Mouse (Mus musculus) bone marrow macrophage, adult 2 months (primary cell): ENCODE data around the gene Slc1a7. TPM values are rescaled to one million over a fixed set of nuclear protein-coding genes. Genes with fewer than 3 reads are reported as not detected.

Experiments
- H3K27ac ChIP-seq: 2 replicates; pipeline ENCODE4 v1.5.1; 2012; ENCODE audit warnings: low read depth, low read length; ENCODE audit not compliant: insufficient read depth
- H3K4me1 ChIP-seq: 2 replicates; pipeline ENCODE4 v1.6.1; 2012; ENCODE audit warnings: low read length; ENCODE audit not compliant: control insufficient read depth, insufficient read depth
- H3K4me3 ChIP-seq: 2 replicates; pipeline ENCODE4 v1.5.1; 2012; ENCODE audit warnings: mild to moderate bottlenecking, low read length, moderate library complexity; ENCODE audit not compliant: insufficient read depth
- CTCF ChIP-seq: IDR thresholded peaks from 2 replicates; pipeline ENCODE4 v1.5.1; 2012; ENCODE audit warnings: low read depth, mild to moderate bottlenecking, low read length, moderate library complexity
- POLR2A ChIP-seq: IDR thresholded peaks from 2 replicates; pipeline ENCODE4 v1.6.1; 2012; ENCODE audit warnings: mild to moderate bottlenecking, low read depth, low read length, borderline replicate concordance
- polyA plus RNA-seq: library from polyadenylated mRNA; stranded (reverse); fragments of >200 nt; gene quantifications from 2 replicates; pipeline ENCODE4 v1.2.4, GENCODE M21; 2012; ENCODE audit not compliant: missing spikeins, insufficient read depth, insufficient read length

The Slc1a7 gene
- polyA plus RNA-seq, 1 experiment: not detected

DNA sequence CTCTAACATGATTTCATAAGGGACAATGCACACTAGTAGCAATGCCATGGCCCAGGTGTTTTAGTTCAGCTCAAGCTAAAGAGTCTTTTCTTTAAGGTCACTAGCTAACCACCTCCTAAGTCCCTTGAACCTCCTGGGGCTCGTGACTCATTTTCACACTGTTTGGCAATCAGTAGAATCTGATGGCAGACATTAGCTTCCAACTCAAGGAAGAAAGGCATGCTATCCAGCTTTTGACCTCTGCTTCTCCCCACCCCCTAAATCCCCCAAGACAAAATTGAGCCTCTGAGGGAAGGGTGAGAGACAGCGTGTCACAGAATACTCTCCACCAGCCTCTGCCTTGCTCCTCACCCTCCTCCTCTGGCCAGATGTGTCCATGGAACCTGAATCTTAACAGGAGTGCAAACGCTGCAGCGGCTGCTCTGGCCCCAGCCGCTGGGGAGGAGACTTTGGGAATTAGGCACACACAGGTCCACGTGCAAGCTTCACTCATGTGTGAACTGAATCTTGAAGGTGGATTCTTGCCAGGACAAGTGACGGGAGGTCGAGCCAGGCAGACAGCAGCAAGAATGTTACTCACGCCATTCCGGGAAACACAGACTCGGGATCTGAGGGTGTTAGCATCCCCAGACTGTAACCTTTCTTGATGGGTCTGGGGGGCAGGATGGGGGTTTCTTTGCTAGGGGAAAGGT, 30.7 kb downstream of the Slc1a7 start:
- TF ChIP-seq CTCF: no peak
- TF ChIP-seq POLR2A: no peak
- Histone ChIP-seq H3K27ac (no peak overlapping the region), H3K4me1 (no peaks in the 10 kb centered on the region), H3K4me3 (no peak overlapping the region)

DNA sequence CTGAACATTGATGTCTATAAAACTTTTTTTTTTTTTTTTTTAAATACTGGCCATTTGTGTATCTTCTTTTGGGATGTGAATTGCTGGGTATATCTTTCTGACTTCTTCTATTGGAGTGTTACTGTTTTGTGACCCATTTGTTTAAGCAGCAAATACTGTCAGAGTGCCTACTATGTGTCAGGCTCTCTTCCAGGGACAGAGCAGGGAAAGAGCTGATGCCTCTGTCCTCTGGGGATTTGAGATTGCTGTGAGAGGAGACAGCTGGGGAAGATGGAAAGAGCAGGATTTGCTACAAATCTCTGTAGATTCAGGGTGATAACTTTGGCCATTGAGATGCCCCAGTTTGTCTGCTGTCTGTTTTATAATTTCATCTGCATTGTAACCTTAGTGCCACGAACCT, 31.2 kb downstream of the Slc1a7 start:
- no peak overlapping the region for H3K27ac ChIP-seq

DNA sequence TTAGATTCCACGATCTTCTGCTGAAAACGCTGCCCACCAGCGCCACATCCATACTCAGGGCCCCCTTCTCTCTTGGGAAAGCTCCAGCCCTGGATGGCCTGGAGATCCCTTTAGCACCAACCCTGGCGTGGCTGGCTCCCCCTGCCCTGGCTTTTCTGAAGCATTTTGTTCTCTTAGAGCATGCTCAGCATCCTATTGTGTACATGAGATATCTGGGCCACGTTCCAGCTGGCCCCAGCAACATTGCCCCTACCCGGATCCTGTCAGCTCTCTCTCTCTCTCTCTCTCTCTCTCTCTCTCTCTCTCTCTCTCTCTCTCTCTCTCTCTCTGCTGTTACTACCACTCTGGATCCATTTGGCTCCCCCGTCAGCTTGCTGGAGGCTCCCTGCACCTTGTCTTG, 37.2 kb downstream of the Slc1a7 start:
- Histone ChIP-seq H3K27ac (no peak overlapping the region), H3K4me1 (no peaks in the 10 kb centered on the region), H3K4me3 (no peak overlapping the region)
- TF ChIP-seq CTCF: no peak
- no peak for TF ChIP-seq POLR2A

More for the DNA sequence above, 31.2 kb downstream of the Slc1a7 start:
- no peak for TF ChIP-seq CTCF
- TF ChIP-seq POLR2A: no peak
- no peaks in the 10 kb centered on the region for H3K4me1 ChIP-seq
- no peak overlapping the region for H3K4me3 ChIP-seq

DNA sequence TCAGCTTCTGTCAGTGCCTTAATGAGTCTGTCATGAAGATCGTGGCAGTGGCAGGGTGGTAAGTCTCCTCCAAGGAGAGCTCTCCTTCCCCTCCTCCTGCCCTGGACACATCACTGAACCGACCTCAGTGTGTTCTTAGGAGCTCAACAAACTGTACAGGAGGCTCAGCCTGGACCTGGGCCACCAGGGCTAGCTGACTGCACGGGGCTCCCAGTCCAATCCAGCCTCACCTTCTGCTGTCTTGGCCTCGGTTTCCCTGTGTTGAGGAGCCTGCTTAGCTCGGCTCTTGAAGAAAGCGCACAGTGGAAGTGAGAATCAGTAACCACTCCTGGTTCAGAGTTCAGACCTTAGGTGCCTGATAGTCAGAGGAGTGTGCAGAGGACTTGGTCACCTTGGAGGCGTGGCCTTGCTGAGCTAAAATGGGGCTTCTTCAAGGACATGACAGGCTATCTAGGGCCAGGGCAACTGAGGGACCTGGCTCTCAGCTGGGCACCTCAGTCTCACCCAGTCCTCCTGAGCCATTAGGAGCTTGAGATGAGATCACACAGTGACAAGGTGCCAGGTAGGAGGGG, 39.5 kb downstream of the Slc1a7 start:
- no peak overlapping the region for H3K27ac ChIP-seq
- H3K4me1 ChIP-seq: no peaks in the 10 kb centered on the region
- H3K4me3 ChIP-seq: no peak overlapping the region
- TF ChIP-seq CTCF (no peak), POLR2A (no peak)

DNA sequence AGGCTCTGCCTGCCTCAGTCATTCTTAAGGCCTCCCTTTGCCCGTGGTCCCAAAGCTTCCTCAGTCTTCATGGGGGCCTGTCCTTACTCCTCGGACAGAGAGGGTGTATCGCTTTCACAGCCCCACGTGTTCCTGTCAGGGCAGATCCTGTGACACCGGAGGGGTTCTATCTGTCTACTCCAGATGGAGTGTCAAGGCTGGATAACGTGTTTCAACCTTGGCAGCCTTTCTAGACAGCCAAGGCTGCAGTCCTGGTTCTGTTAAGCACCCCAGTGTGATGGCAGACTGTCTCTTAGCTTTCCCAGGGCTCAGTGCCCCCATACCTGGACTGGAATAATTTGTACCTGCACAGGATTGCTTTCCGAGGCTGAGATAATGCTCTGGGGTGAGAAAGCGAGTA, 40.4 kb downstream of the Slc1a7 start:
- H3K27ac ChIP-seq: no peak overlapping the region
- no peak overlapping the region for H3K4me3 ChIP-seq
- TF ChIP-seq POLR2A: no peak
- no peaks in the 10 kb centered on the region for H3K4me1 ChIP-seq

DNA sequence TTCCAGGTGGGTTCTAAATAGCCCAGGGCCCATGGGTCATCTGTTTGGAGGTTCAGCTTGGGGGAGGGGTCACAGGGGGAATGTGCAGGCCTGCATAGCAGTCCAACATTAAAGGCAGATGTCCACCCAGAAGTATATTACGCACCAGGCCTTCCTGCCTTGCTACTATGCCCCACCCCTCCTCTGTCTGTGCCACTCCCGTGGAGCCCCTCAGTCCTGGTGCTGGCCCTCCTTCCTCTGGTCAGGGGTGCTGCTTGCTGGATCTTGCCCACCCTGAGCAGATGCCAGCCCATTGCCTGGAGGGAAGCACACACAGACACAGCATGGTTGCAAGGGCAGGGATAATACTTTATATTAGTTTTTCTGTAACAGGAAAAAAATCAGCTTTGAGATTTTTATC, 46.3 kb downstream of the Slc1a7 start:
- no peak overlapping the region for H3K4me3 ChIP-seq
- no peak overlapping the region for H3K27ac ChIP-seq
- TF ChIP-seq POLR2A (no peak), CTCF (no peak)
- no peaks in the 10 kb centered on the region for H3K4me1 ChIP-seq

DNA sequence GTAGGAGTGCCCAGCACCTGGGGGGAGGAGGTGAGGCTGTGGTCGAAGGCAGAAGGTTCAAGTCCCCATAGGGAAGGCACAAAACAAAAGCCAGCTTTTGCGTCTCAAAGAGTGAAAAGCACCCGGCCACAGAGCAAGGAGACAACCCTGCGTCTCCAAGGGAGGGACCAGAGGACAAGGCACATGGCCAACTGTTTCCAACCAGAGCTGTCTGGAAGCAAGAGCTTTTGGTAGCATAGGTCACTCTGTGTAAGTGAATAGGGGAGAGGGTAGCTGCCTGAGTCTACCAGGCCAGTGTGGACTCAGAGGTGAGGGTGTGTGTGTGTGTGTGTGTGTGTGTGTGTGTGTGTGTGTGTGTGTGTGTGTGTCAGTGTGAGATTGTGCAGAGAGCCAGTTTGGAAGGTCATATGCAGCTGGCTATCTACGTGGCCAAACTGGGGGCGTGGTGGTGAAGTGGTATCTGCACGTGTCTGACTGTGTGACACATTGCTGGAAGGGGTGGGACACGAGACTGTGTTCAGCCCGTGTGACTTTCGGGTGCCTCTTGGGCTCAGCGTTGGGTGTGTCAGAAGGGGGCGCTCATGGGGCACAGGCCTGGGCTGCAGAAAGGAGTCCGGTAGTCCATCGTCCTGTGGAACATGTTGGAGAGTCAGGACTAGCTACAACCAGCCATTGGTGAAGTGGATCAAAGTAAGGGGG, 47.1 kb downstream of the Slc1a7 start:
- Histone ChIP-seq H3K27ac (no peak overlapping the region), H3K4me3 (no peak overlapping the region), H3K4me1 (no peaks in the 10 kb centered on the region)
- no peak for TF ChIP-seq POLR2A
- TF ChIP-seq CTCF: no peak

DNA sequence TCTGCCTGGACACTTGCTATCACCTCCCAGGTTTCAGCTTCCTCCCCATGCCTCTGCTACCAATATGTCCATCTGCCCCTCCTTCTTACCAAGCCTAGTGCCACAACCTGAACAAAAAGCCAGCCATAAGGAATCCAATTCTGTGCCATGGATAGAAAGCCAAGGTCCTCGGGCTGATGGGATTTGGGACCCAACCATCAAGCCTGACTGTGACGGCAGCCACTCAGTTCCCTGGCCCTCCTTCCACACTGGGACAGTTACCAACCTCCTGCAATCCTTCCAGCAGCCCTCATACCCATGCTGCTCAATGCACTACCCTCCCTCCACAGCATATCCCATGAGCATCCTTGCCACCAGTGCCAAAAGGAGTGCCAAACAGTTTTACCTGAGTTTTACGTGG, 48.2 kb downstream of the Slc1a7 start:
- Histone ChIP-seq H3K4me3 (no peak overlapping the region), H3K4me1 (no peaks in the 10 kb centered on the region), H3K27ac (no peak overlapping the region)
- TF ChIP-seq CTCF (no peak), POLR2A (no peak)

DNA sequence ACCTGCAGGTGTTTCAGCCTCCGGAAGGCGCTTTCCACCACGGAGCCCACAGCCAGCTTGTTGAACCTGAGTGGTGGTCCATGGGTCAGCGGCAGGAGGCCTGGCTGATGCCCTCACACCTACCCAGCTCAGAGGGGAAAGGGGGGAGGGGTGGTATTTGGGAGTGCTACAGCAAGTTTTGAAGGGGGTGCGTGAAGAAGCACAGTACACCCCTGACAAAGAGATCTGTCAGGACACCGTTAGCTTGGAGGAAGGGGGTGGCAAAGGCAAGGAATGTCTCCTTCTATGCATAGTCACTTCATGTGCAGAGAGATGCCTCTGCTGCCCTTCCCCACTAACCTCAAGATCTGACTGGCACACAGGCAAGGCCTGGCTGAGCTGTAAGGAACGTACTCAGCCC, 49.7 kb downstream of the Slc1a7 start:
- TF ChIP-seq CTCF (no peak), POLR2A (no peak)
- H3K27ac ChIP-seq: no peak overlapping the region
- no peak overlapping the region for H3K4me3 ChIP-seq
- H3K4me1 ChIP-seq: no peaks in the 10 kb centered on the region

DNA sequence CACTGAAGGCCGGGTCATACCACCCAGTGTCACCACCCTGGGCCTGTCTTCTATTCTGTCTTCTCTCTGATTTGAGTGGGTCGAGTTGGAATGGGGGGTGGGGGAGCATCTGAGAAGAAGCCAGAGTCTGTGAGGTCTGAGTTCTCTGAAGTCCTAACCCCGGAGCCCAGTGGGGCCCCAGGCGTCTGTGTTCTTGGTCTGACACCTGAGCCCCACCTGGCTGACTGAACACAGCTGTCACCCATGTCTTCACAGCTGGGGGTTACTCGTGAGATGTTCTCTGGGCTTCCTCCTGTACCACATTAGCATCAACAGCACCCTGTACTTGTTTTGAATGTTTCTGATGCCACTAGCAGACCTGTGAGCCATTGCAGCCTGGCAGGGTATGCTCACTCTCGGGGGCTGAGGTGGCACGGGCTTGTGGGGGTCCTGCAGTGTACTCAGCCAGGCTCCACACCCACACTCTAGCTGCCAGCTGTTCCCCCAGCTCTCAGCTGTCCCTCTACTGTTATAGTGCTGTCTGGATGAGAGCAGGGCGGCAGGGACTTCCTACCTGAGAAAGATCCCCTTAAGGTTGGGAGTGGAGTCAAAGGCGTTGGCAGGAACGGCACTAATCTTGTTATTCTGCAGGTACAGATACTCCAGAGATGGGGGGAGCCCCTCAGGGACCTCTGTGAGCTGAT, 50.2 kb downstream of the Slc1a7 start:
- no peaks in the 10 kb centered on the region for H3K4me1 ChIP-seq
- H3K27ac ChIP-seq: no peak overlapping the region
- TF ChIP-seq POLR2A (no peak), CTCF (no peak)
- H3K4me3 ChIP-seq: no peak overlapping the region
